Mouse (Mus musculus): ENCODE data around the gene Pklr. TPM values are rescaled to one million over a fixed set of nuclear protein-coding genes. Genes with fewer than 3 reads are reported as not detected.
A peak's percentile ranks its signal among the peaks of the same experiment; 100 is the strongest.

Pklr gene
- polyA plus RNA-seq, 1 experiment from 2014 or later, result 0.30 TPM

DNA sequence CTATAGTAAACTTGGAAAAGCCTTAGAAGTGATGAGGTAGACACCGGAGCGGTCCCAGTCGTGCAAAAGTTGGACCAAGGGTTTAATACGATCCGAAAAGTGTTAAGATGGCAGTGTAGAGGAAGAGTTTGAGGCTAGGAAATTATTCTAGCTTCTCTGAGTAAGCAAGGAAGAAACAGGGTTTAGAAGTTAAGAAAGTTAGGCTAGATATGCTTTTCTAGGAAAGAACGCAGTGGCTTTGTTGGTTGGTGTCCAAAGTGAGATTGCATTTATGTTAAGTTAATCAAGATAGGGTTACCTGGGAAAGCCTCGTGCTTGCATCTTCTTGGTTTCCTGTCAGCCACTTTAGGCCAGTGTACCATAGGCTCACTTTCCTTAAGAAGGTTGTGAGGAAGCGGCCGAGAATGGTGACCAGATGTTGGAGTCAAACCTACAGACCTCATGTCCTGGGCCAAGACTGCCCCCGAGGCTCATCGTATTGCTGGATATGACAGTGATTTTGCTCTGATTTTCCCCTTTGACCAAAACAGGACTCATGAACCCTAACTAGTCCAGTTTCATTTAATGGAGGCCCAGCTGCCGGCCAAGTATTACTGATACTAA, 29.4 kb downstream of the Pklr start:
- no peaks in the 10 kb centered on the region for H3K27me3 ChIP-seq (ENCODE audit: control insufficient read depth, insufficient read depth, low read depth, low read length)
- peaks cover 21% of the 10 kb centered on the region for H3K4me1 ChIP-seq (ENCODE audit: control insufficient read depth, insufficient read depth, low read length)
- peak overlapping the region; percentile 91 for H3K4me2 ChIP-seq (ENCODE audit: low read length)
- H3K9ac ChIP-seq (ENCODE audit: low read depth, low read length), result peak overlapping the region; percentile 96
- peak overlapping the region; percentile 94 for H3K27ac ChIP-seq (ENCODE audit: low read length)
- H3K9me3 ChIP-seq (replicated peaks; ENCODE audit: control insufficient read depth, low read length, poor library complexity, severe bottlenecking), result no peaks in the 10 kb centered on the region
- peak overlapping the region; percentile 96 for H3K4me3 ChIP-seq (ENCODE audit: low read depth, low read length)
- no peak for ATAC-seq
- peaks cover 19% of the 10 kb centered on the region for H3K36me3 ChIP-seq (ENCODE audit: control insufficient read depth, insufficient read depth, low read length)
- 29% methylated on average over 12 of the region's 12 CpGs for WGBS

DNA sequence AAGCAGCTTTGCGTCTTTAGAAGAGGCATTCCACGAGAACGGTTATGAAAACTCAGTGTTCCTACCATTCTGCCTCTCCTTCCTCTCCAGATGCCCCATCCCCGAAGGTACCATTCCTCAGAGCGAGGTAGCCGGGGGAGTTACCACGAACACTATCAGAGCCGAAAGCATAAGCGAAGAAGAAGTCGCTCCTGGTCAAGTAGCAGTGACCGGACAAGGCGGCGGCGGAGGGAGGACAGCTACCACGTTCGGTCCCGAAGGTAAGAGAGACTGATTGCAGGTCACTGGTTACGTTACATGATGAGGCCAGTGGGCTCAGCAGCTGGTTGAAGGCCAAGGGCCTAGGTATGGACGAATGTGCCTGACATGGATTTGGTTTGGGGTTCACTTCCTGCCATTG, 31.0 kb downstream of the Pklr start:
- peaks cover 28% of the 10 kb centered on the region for H3K36me3 ChIP-seq (ENCODE audit: control insufficient read depth, insufficient read depth, low read length)
- no peaks in the 10 kb centered on the region for H3K9me3 ChIP-seq (replicated peaks; ENCODE audit: control insufficient read depth, low read length, poor library complexity, severe bottlenecking)
- no peaks in the 10 kb centered on the region for H3K27me3 ChIP-seq (ENCODE audit: control insufficient read depth, insufficient read depth, low read depth, low read length)
- H3K4me3 ChIP-seq (ENCODE audit: low read depth, low read length), result no peak overlapping the region
- WGBS, result 95% methylated on average over 19 of the region's 19 CpGs
- no peak overlapping the region for H3K4me2 ChIP-seq (ENCODE audit: low read length)
- H3K4me1 ChIP-seq (ENCODE audit: control insufficient read depth, insufficient read depth, low read length), result peaks cover 21% of the 10 kb centered on the region
- H3K9ac ChIP-seq (ENCODE audit: low read depth, low read length), result no peak overlapping the region
- no peak for ATAC-seq
- H3K27ac ChIP-seq (ENCODE audit: low read length), result no peak overlapping the region

DNA sequence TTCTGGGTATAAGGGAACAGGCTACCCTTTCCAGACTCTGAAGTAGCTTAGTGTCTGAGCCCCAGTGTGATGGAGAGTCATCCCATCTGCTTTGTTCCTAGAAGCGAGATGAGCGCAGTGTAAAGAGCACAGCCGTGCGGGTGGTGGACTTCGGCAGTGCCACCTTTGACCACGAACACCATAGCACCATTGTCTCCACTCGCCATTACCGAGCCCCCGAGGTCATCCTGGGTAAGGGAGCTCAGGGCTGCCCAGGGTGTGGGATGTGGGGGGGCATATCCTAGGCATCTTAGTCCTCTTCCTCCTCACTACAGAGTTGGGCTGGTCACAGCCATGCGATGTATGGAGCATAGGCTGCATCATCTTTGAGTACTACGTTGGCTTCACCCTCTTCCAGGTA, 38.9 kb downstream of the Pklr start:
- no peak overlapping the region for H3K27ac ChIP-seq (ENCODE audit: low read length)
- no peaks in the 10 kb centered on the region for H3K27me3 ChIP-seq (ENCODE audit: control insufficient read depth, insufficient read depth, low read depth, low read length)
- no peak overlapping the region for H3K4me2 ChIP-seq (ENCODE audit: low read length)
- WGBS, result 98% methylated on average over 11 of the region's 11 CpGs
- no peak overlapping the region for H3K4me3 ChIP-seq (ENCODE audit: low read depth, low read length)
- peaks cover 45% of the 10 kb centered on the region for H3K36me3 ChIP-seq (ENCODE audit: control insufficient read depth, insufficient read depth, low read length)
- no peaks in the 10 kb centered on the region for H3K9me3 ChIP-seq (replicated peaks; ENCODE audit: control insufficient read depth, low read length, poor library complexity, severe bottlenecking)
- ATAC-seq, result no peak
- no peak overlapping the region for H3K9ac ChIP-seq (ENCODE audit: low read depth, low read length)
- H3K4me1 ChIP-seq (ENCODE audit: control insufficient read depth, insufficient read depth, low read length), result peaks cover 10% of the 10 kb centered on the region

DNA sequence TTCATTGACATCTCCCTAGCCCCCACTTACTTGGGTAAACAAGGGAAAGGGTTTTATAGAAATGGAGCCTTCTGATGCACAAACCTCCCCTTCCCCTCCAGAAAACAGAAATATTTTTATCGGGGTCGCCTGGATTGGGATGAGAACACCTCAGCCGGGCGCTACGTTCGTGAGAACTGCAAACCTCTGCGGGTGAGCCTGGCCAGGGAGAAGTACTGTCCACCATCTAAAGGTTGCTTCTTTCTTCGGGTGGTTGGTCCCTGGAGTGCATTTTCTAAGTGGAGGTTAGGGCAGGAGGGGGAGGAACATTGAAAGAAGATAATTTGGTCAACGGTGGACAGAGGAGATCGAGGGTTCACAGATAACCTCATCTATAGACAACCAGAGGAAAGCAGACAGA, 39.6 kb downstream of the Pklr start:
- Histone ChIP-seq H3K9ac (ENCODE audit: low read depth, low read length) (no peak overlapping the region), H3K36me3 (ENCODE audit: control insufficient read depth, insufficient read depth, low read length) (peaks cover 40% of the 10 kb centered on the region)
- no peak for ATAC-seq

DNA sequence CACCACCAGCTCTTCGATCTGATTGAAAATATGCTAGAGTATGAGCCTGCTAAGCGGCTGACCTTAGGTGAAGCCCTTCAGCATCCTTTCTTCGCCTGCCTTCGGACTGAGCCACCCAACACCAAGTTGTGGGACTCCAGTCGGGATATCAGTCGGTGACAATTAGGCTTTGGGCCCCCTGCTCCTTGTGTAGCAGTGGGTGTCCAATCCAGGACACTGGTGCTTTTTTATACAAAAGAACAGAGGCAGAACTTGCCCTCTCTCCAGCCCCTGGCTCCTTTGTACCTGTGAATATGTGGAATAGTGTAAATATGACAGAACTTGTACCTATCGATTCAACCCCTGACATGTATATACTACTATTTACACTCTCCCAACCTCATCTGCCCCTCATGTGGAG, 40.5 kb downstream of the Pklr start:
- Histone ChIP-seq H3K9me3 (replicated peaks; ENCODE audit: control insufficient read depth, low read length, poor library complexity, severe bottlenecking) (no peaks in the 10 kb centered on the region), H3K27ac (ENCODE audit: low read length) (no peak overlapping the region), H3K9ac (ENCODE audit: low read depth, low read length) (no peak overlapping the region), H3K4me3 (ENCODE audit: low read depth, low read length) (no peak overlapping the region), H3K4me1 (ENCODE audit: control insufficient read depth, insufficient read depth, low read length) (peaks cover 10% of the 10 kb centered on the region), H3K4me2 (ENCODE audit: low read length) (no peak overlapping the region), H3K27me3 (ENCODE audit: control insufficient read depth, insufficient read depth, low read depth, low read length) (no peaks in the 10 kb centered on the region), H3K36me3 (ENCODE audit: control insufficient read depth, insufficient read depth, low read length) (peaks cover 38% of the 10 kb centered on the region)
- 83% methylated on average over 7 of the region's 7 CpGs for WGBS
- peak; percentile 4; the same call in 1 of the 2 replicates for ATAC-seq

More for the DNA sequence above, 39.6 kb downstream of the Pklr start:
- Histone ChIP-seq H3K27me3 (ENCODE audit: control insufficient read depth, insufficient read depth, low read depth, low read length) (no peaks in the 10 kb centered on the region), H3K4me3 (ENCODE audit: low read depth, low read length) (no peak overlapping the region), H3K4me1 (ENCODE audit: control insufficient read depth, insufficient read depth, low read length) (peaks cover 10% of the 10 kb centered on the region), H3K9me3 (replicated peaks; ENCODE audit: control insufficient read depth, low read length, poor library complexity, severe bottlenecking) (no peaks in the 10 kb centered on the region), H3K27ac (ENCODE audit: low read length) (no peak overlapping the region), H3K4me2 (ENCODE audit: low read length) (no peak overlapping the region)
- WGBS, result 91% methylated on average over 10 of the region's 10 CpGs

DNA sequence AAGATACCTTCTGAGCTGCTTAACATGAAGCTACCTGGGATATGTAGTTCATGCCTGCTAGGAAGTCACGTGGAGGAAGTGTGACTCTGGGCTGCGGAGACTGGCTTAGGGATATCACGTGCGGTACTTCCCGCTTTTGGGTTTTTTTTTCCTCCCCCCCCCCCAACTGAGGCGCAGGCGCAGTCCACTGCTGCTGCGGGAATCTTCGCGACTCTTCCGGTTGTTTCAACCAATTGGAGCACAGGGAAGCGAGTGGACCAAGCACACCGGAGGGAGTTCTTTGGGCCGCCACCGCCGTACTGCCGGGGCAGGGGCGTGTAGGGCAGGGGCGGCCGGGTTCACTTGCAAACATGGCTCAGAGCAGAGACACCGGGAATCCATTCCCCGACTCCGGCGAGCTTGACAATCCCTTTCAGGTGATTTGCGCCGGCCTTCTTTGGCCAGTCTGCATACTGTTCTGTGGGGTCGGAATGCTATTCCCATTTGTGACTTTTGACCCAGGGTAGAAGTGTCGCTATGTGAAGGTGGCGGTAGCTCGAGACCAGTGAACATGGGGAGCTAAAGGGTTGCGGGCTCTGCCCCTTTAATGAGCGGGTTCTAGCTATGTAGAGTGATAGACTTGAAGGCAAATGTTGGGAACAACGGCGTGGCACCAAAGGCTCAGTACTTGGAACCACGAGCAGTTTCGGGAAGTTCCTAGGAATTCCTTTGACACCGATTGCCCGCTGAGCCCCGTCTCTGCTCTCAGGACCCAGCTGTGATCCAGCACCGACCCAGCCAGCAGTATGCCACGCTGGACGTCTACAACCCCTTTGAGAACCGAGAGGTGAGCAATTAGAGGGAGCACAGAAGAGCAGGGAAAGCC, 41.5 kb downstream of the Pklr start, which contains the start of gene Scamp3:
TSS of gene Scamp3 (plus strand) at position 232 of the 865 bp plus-strand sequence.
- under 1% methylated on average over 43 of the region's 43 CpGs for WGBS
- ATAC-seq, result peak; percentile 97
- Histone ChIP-seq H3K9me3 (replicated peaks; ENCODE audit: control insufficient read depth, low read length, poor library complexity, severe bottlenecking) (no peaks in the 10 kb centered on the region), H3K27me3 (ENCODE audit: control insufficient read depth, insufficient read depth, low read depth, low read length) (no peaks in the 10 kb centered on the region), H3K27ac (ENCODE audit: low read length) (peak within 1 kb of the TSS; percentile 79), H3K4me2 (ENCODE audit: low read length) (peak within 1 kb of the TSS; percentile 93), H3K36me3 (ENCODE audit: control insufficient read depth, insufficient read depth, low read length) (peaks cover 37% of the 10 kb centered on the region), H3K4me3 (ENCODE audit: low read depth, low read length) (peak within 1 kb of the TSS; percentile 76), H3K9ac (ENCODE audit: low read depth, low read length) (peak within 1 kb of the TSS; percentile 61), H3K4me1 (ENCODE audit: control insufficient read depth, insufficient read depth, low read length) (peaks cover 10% of the 10 kb centered on the region)

DNA sequence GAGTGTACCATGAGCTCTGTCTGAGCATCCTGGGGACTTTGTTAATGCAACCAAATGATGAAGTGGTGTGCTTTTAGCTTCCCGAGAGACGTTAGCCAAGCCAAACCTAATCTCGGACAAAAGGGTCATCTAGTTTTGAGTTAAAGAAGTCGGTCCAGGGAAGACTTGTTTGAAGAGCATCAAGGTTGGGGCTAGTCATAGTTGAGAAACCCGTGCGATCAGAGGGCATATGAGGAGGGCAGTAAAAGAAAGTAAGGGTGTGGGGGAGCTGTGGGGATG, 42.1 kb downstream of the Pklr start:
- Histone ChIP-seq H3K4me2 (ENCODE audit: low read length) (peak overlapping the region; percentile 93), H3K9ac (ENCODE audit: low read depth, low read length) (peak overlapping the region; percentile 61), H3K36me3 (ENCODE audit: control insufficient read depth, insufficient read depth, low read length) (peaks cover 36% of the 10 kb centered on the region), H3K4me3 (ENCODE audit: low read depth, low read length) (peak overlapping the region; percentile 76), H3K27me3 (ENCODE audit: control insufficient read depth, insufficient read depth, low read depth, low read length) (no peaks in the 10 kb centered on the region), H3K4me1 (ENCODE audit: control insufficient read depth, insufficient read depth, low read length) (peaks cover 10% of the 10 kb centered on the region), H3K9me3 (replicated peaks; ENCODE audit: control insufficient read depth, low read length, poor library complexity, severe bottlenecking) (no peaks in the 10 kb centered on the region), H3K27ac (ENCODE audit: low read length) (peak overlapping the region; percentile 79)
- ATAC-seq, result no peak
- WGBS, result 11% methylated on average over 6 of the region's 6 CpGs

DNA sequence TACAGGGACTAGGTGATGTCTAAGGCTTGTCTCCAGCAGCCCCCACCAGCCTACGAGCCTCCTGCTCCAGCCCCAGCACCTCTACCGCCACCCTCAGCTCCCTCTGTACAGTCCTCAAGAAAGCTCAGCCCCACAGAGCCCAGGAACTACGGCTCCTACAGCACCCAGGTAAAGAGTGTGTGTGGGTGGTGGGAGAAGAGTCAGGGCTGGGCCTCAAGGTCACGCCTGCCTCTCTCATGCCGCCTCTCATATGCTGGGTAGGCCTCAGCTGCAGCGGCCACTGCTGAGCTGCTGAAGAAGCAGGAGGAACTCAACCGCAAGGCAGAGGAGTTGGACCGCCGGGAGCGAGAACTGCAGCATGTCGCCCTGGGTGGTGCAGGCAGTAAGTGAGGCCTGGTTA, 43.1 kb downstream of the Pklr start:
- no peaks in the 10 kb centered on the region for H3K9me3 ChIP-seq (replicated peaks; ENCODE audit: control insufficient read depth, low read length, poor library complexity, severe bottlenecking)
- peaks cover 16% of the 10 kb centered on the region for H3K4me1 ChIP-seq (ENCODE audit: control insufficient read depth, insufficient read depth, low read length)
- no peak overlapping the region for H3K9ac ChIP-seq (ENCODE audit: low read depth, low read length)
- no peak overlapping the region for H3K4me2 ChIP-seq (ENCODE audit: low read length)
- H3K36me3 ChIP-seq (ENCODE audit: control insufficient read depth, insufficient read depth, low read length), result peaks cover 31% of the 10 kb centered on the region
- ATAC-seq, result no peak
- no peaks in the 10 kb centered on the region for H3K27me3 ChIP-seq (ENCODE audit: control insufficient read depth, insufficient read depth, low read depth, low read length)
- WGBS, result 93% methylated on average over 11 of the region's 11 CpGs
- H3K4me3 ChIP-seq (ENCODE audit: low read depth, low read length), result no peak overlapping the region
- H3K27ac ChIP-seq (ENCODE audit: low read length), result no peak overlapping the region

All from midbrain, embryonic 16.5 days (tissue).